Mouse (Mus musculus) c-Kit-positive CD71-negative TER-119-negative erythroid progenitor cells, embryonic 14.5 days (primary cell): ENCODE data around the gene Lgr6.

Experiments
- DNase-seq: peaks from one replicate; pipeline ENCODE4 v3.0.0-alpha.2; 2013; ENCODE audit warnings: low read depth

Gene Lgr6

GRCm38 (mm10) chr1:135014921-135015445, 90.1 kb downstream of the Lgr6 start:
- no peak for DNase-seq

- no peak for DNase-seq
Observed at GRCm38 (mm10) chr1:135012472-135012871, 92.6 kb downstream of the Lgr6 start.

GRCm38 (mm10) chr1:135011912-135012311, 93.2 kb downstream of the Lgr6 start:
- DNase-seq: no peak

GRCm38 (mm10) chr1:135009833-135010232, 95.2 kb downstream of the Lgr6 start:
- no peak for DNase-seq

- no peak for DNase-seq
Observed at GRCm38 (mm10) chr1:135005696-135006095, 99.4 kb downstream of the Lgr6 start.

DNA sequence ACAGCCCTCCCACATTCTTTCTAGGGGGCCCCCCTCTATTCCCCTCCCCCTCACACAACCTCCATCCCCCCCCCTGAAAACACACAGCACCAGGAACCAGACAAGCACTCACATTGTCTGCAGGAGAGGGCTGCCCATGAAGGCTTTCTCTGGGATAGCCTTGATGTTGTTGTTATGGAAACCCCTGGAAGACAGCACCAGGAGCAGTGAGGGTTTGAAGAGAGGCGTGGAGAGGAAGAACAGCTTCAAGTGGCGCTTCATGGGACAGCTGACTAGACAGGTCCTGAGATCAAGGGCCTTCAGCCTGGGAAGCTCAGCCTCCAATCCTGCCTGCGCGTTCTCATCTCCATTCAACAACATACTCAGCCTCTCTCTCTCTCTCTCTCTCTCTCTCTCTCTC, 101.7 kb downstream of the Lgr6 start:
- DNase-seq: no peak

GRCm38 (mm10) chr1:135000527-135000926, 104.5 kb downstream of the Lgr6 start:
- peak; percentile 18 for DNase-seq

- no peak for DNase-seq
Observed at GRCm38 (mm10) chr1:134998231-134998630, 106.8 kb downstream of the Lgr6 start.

GRCm38 (mm10) chr1:134997568-134997967, 107.5 kb downstream of the Lgr6 start:
- no peak for DNase-seq

DNA sequence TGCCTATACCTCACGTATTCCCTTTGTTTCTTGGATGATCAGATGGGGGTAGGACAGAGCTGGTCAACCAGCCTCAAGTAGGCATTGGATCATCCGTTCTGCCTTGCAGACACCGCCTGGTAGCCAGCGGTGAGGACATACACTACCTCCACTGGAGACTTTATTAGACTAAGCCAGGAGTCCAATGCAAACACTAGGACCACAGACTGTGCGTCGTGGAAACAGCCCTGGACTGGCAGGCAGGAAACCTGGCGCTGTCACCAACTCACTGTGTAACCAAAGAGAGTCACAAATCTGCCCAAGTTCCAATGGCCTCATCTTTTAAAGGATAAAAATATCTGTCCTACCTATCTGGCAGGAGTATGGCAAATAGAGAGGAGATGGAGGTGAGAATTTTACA, 108.6 kb downstream of the Lgr6 start:
- no peak for DNase-seq

DNA sequence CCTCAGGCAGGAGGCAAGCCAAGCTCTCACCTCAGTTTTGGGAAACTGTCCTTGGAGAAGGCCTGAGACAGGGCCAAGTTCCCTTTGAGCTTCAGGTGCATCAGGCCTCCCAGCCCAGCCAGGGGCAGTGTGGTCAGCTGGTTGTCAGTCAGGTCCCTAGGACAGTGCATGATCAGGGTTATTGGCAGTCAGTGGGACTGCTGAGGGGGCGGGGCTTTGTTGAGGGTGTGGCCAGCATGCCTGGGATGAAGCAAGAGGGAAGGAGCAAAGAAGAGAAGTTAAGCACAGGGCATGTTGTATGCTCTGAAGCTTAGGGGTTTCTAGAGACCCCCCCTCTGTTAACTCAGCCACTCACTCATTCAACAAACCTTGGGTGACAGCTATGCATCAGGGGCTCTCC, 109.1 kb downstream of the Lgr6 start:
- DNase-seq: no peak

DNA sequence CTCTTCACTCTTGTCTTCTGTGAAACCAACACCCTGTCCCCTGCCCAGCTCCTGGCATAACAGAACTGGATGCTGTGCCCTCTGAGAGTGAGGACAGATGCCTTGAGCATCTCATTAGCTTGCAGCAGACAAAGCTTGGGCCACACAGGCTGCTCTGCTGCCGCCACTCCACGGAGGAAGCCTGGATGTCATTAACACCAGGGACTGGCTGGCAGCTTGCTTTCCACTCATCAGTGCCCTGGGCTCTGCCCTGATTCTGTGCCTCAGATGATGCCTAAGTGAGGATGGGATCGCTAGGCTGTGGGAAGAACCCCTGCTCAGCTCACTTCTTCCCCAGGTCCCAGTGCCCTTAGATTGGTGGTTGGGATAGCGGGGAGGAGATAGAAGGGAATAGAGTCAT, 109.6 kb downstream of the Lgr6 start:
- DNase-seq: no peak

DNA sequence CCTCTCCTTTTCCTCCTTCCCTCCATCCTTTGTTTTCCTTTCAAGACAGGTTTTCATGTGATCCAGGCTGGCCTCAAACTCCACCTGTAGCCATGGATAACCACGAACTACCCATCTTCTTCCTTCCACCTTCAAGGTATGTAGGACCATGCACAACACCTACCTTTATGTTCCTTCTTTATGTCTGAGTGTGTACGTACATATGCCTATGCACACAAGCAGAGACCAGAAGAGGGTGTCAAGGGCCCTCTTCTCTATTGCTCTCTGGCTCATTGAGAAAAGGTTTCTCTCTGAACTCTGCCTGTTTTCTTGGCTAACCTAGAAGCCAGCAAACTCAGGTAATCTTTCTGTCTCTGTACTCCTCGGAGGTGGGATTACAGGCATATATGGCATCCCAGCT, 110.3 kb downstream of the Lgr6 start:
- DNase-seq: no peak

DNA sequence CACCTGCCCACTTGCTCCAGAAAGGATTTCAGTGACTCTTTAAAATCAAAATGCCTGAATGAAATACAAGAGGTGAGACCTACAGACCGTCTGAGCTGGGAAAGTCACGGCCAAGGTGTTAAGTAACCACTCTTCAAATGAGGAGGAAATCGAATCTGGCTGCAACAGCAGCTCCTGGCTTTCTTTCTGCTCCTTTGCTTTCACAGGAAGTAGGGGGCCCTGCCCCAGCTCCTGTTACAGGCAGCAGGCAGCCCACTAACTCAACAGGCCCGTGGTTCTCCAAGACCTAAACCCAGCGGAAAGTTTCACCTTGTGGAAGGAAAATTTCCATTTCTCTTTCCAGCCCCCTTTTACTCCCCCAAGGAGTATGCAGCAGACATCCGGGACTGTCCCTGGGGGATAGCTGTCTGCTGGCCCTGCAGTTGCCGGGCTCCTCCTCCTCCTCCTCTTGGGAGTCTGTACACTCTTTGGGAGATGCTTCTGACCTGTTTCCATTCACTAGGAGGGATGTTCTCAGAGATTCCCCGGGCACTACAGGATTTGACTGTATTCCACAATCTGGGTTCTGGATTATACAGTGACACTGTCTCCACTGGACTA, 112.9 kb downstream of the Lgr6 start:
- no peak for DNase-seq

GRCm38 (mm10) chr1:134989372-134989771, 115.7 kb downstream of the Lgr6 start:
- DNase-seq: peak; percentile 70

DNA sequence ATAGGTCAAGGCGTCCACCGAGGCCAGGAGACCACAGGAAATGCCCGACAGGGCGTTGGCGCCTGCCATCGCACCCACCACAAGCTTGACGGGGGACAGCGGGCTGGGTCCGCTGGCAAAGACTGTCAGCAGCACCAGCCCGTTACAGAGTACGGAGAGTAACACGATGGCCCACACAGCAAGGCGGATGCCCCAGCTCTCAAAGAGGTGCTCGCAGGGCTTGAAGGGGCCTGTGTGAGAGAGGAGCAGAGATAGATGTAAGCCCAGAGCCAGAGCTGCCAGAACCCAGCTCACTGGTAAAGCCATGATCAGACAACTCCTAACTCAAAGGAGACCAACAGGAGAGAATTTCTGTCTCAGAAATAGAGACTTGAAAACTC, 117.1 kb downstream of the Lgr6 start:
- DNase-seq: no peak

DNA sequence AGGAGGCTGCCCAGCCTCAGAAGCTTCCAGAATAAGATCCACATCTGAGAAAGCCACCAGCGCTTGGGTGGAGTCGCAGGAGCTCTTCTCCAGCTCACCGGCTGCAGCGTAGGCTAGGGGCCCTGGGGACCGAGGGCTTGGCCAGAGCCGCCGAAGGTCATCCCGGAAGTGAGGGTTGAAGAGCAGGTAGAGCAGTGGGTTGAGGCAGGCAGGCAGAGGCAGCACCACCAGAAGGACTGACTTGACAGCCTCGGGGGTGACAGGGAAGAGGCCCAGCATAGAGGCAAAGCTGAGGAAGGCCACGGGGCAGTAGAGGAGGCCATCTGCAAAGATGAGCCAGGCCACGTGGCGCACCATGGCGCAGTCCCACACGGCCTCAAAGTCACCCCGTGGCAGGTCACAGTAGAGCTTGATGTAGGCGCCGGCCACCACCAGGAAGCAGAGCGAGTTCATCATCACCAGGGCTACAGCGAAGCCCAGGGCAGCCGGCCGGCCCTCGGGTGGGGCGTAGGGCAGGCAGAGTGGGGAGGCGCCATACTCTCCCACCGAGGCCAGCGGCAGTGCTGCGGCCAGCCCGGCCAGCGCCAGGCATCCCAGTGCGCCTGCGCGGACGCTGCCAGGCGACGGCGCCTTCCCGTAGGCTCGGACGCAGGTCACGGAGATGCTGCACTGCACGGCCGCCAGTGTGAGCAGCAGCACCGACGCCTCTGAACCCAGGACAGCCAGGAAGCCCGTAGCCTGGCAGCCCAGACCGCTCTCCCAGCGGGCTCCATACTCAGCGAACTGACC, 117.7 kb downstream of the Lgr6 start:
- DNase-seq: no peak

DNA sequence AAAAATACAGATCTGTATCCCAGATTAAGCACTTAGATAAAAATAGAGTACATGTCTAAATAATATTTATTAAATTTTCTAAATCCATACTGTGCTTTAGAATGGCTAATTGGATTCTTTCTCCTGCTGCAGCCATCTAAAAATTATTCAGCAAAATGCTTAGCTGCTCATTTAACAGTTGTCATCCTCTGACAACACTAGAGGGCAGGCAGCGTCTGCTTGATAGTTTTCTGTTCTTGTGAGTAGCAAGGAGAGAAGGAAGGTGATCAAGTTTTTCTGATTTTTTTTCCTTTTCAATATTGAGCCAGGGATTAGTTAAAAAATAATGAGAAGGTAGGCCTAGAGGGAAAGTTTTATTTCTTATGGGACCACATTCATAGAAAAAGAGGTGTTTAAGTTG, 132.2 kb downstream of the Lgr6 start:
- DNase-seq: no peak

DNA sequence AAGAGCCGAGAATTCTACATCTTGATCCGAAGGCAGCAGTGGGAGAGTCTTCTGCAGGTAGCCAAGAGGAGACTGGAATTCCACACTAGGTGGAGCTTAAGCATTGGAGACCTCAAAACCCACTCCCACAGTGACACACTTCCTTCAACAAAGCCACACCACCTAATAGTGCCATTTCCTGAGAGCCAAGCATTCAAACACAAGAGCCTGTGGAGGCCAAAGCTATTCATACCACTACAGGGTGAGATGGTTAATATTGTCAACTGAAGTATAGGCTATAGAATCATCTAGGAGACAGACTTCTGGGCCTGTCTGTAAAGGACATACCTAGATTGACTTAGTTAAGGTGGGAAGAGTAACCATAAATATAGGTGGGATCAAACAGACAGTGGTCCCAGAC, 139.6 kb downstream of the Lgr6 start:
- no peak for DNase-seq

DNA sequence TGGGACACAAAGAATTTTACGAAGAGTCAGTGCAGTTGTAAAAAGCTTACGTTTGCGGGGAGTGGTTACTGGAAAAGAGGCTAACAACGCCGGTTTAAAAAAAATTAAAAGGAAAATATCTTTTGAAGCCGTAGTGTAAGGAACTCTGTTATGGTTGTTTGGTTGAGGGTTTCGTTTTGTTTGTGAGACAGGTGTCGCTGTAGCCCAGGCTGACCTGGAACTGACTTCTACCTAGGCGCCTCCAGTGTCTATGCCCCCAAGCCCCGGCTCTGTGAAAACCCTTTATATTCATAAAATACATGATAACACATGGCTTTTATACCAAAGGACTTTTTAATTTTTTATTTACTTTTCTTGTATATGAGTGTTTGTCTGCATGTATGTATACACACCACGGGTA, 142.3 kb downstream of the Lgr6 start:
- no peak for DNase-seq

- peak; percentile 85 for DNase-seq
Observed at GRCm38 (mm10) chr1:134962053-134962803, 142.8 kb downstream of the Lgr6 start, which contains the start of gene Ube2t. TSS of gene Ube2t (plus strand) at chr1:134962565.

GRCm38 (mm10) chr1:134960634-134961033, 144.4 kb downstream of the Lgr6 start:
- no peak for DNase-seq

DNA sequence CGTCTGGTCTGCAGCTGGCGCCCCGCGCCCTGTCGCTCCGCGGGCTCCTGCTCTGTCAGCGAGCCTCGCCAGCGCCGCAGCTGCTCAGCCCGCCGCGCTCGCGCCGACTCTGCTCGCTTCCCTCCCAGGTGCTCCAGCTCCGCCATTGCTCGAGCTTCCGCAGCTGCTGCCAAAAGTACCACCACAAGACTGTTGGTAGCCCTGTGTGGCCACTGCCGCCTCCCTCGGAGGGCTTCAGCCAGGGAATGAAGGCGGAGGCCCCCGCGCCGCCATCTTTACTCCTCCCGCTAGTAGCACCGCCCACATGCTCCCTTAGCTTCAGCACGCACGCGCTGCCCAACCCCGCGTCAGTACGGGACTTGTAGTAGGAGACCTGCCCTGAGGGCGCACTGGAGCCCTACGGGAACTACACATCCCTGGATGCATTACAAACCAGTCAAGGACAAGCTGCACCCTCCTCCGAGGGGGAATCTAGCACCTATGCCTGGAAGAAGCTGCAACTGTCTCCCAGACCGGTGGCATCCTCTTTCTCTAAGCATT, 149.4 kb downstream of the Lgr6 start, which contains the start of gene Ppp1r12b:
Gene Ppp1r12b (minus strand): TSS at position 306 of the 540 bp plus-strand sequence.
- peak; percentile 85 for DNase-seq
